Mouse (Mus musculus) thymus, adult 2 months (tissue): ENCODE measurements around the gene Akt1.

ENCODE experiments used
- CTCF ChIP-seq: fragments of 200-500 bp; IDR thresholded peaks from 2 replicates; pipeline ENCODE4 v1.5.1; 2012; ENCODE audit warnings: mild to moderate bottlenecking, control low read depth, low read length, moderate library complexity, borderline replicate concordance; ENCODE audit not compliant: control insufficient read depth, poor library complexity, insufficient read depth; ENCODE audit errors: extremely low read depth
- POLR2A ChIP-seq: fragments of 200-500 bp; IDR thresholded peaks from 2 replicates; pipeline ENCODE4 v1.6.1; 2012; ENCODE audit warnings: mild to moderate bottlenecking, low read length, control low read depth, moderate library complexity; ENCODE audit not compliant: control insufficient read depth, poor library complexity, insufficient read depth; ENCODE audit errors: extremely low read depth

DNA sequence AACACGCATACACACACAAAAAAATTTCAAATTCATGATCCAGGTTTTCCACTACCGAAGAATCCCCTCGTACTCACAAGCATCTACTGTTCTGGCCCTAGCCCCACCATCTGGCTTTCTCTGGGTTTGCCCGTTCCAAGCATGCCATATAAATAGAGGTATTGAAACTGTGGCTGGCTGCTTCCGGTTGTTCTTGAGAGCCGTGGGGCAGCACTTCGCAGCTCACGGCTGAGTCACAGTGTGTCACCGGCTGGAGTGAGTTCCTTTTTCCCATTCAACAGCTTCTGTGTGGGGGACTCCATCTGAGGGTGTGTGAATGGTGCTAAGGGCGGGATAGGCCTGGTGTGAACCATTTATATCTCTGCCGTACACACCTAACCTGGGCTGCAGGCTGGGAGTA lies 57.5 kb downstream of the Akt1 start:
- TF ChIP-seq CTCF (no peak), POLR2A (no peak)
